Mouse (Mus musculus) hindbrain, embryonic 12.5 days (tissue): ENCODE results near the gene Mypop. TPM values are rescaled to one million over a fixed set of nuclear protein-coding genes. Genes with fewer than 3 reads are reported as not detected.

Source experiments
- ATAC-seq: fragments of 200-750 bp; cut with Nextera tagmentation; 2 replicates; pipeline ENCODE4 v1.8.0; 2017; ENCODE audit warnings: moderate TSS enrichment; ENCODE audit not compliant: low FRiP score
- H3K27ac ChIP-seq: fragments of 300-500 bp; sonication (generic); 2 replicates; pipeline ENCODE4 v1.5.1; 2016; ENCODE audit warnings: mild to moderate bottlenecking
- H3K27me3 ChIP-seq: fragments of 300-500 bp; sonication (generic); 2 replicates; pipeline ENCODE4 v1.6.1; 2016; ENCODE audit warnings: mild to moderate bottlenecking
- H3K36me3 ChIP-seq: fragments of 300-500 bp; sonication (generic); 2 replicates; pipeline ENCODE4 v1.6.1; 2016; ENCODE audit warnings: mild to moderate bottlenecking
- H3K4me1 ChIP-seq: fragments of 300-500 bp; sonication (generic); 2 replicates; pipeline ENCODE4 v1.6.1; 2016
- H3K4me2 ChIP-seq: fragments of 300-500 bp; sonication (generic); replicated peaks from 2 replicates; pipeline ENCODE4 v1.6.1; 2016; ENCODE audit warnings: mild to moderate bottlenecking
- H3K4me3 ChIP-seq: fragments of 300-500 bp; sonication (generic); 2 replicates; pipeline ENCODE4 v1.5.1; 2016; ENCODE audit warnings: mild to moderate bottlenecking
- H3K9ac ChIP-seq: fragments of 300-500 bp; sonication (generic); 2 replicates; pipeline ENCODE4 v1.6.1; 2016; ENCODE audit warnings: mild to moderate bottlenecking, moderate library complexity
- H3K9me3 ChIP-seq: fragments of 300-500 bp; sonication (generic); replicated peaks from 2 replicates; pipeline ENCODE4 v1.6.1; 2016; ENCODE audit warnings: mild to moderate bottlenecking
- WGBS: fragments of 180-500 bp; shearing (Covaris S2); methylation state at CpG from one replicate; pipeline ENCODE4 v1.1.7; 2016; 5-methylcytosine and 5-hydroxymethylcytosine counted together
- polyA plus RNA-seq: library from polyadenylated mRNA; unstranded; fragments of >200 nt; fragmentation: Nextera tagmentation; extraction: Ambion mirVana; gene quantifications from 2 replicates; pipeline ENCODE4 v1.2.1, GENCODE M21; 2016

Mypop gene
- polyA plus RNA-seq, 1 experiment from 2014 or later, result 6.9 TPM

- H3K4me3 ChIP-seq, result peak overlapping the region; percentile 27
- ATAC-seq, result peak; percentile 27
- H3K9ac ChIP-seq, result peak overlapping the region; percentile 54
- H3K36me3 ChIP-seq, result no peaks in the 10 kb centered on the region
- H3K27ac ChIP-seq, result peak overlapping the region; percentile 52; the same call in 1 of the 2 replicates
- peaks cover 28% of the 10 kb centered on the region for H3K27me3 ChIP-seq
- H3K4me2 ChIP-seq, result peak overlapping the region; percentile 51
- peaks cover 64% of the 10 kb centered on the region for H3K4me1 ChIP-seq
- 2% methylated on average over 20 of the region's 20 CpGs for WGBS
- H3K9me3 ChIP-seq, result no peaks in the 10 kb centered on the region
Observed at GRCm38 (mm10) chr7:18962795-18963194, 28.2 kb upstream of the Mypop start.

GRCm38 (mm10) chr7:18963294-18963843, 27.7 kb upstream of the Mypop start:
- Histone ChIP-seq H3K9me3 (no peaks in the 10 kb centered on the region), H3K4me2 (peak overlapping the region; percentile 51), H3K36me3 (no peaks in the 10 kb centered on the region), H3K27ac (no peak overlapping the region), H3K4me1 (peaks cover 58% of the 10 kb centered on the region), H3K27me3 (peaks cover 28% of the 10 kb centered on the region), H3K9ac (no peak overlapping the region), H3K4me3 (peak overlapping the region; percentile 27)
- ATAC-seq, result 0 out of 2 replicates have a peak, but pooled peaks have one; percentile 3
- WGBS, result 2% methylated on average over 19 of the region's 19 CpGs

GRCm38 (mm10) chr7:18965312-18965711, 25.7 kb upstream of the Mypop start:
- WGBS, result 75% methylated on average over 5 of the region's 5 CpGs
- Histone ChIP-seq H3K9ac (no peak overlapping the region), H3K4me2 (no peak overlapping the region), H3K4me1 (peaks cover 45% of the 10 kb centered on the region), H3K27ac (no peak overlapping the region), H3K4me3 (no peak overlapping the region), H3K9me3 (no peaks in the 10 kb centered on the region), H3K27me3 (peaks cover 26% of the 10 kb centered on the region), H3K36me3 (no peaks in the 10 kb centered on the region)
- ATAC-seq, result no peak

GRCm38 (mm10) chr7:18967603-18968002, 23.4 kb upstream of the Mypop start:
- ATAC-seq, result peak; percentile 49
- 6% methylated on average over 8 of the region's 8 CpGs for WGBS
- H3K36me3 ChIP-seq, result no peaks in the 10 kb centered on the region

GRCm38 (mm10) chr7:18970956-18971355, 20.1 kb upstream of the Mypop start:
- WGBS, result 94% methylated on average over 3 of the region's 3 CpGs
- H3K9ac ChIP-seq, result no peak overlapping the region
- no peaks in the 10 kb centered on the region; the same call in 1 of the 2 replicates for H3K9me3 ChIP-seq
- H3K27me3 ChIP-seq, result no peaks in the 10 kb centered on the region
- H3K36me3 ChIP-seq, result no peaks in the 10 kb centered on the region
- no peaks in the 10 kb centered on the region for H3K4me1 ChIP-seq
- H3K27ac ChIP-seq, result no peak overlapping the region
- H3K4me2 ChIP-seq, result no peak overlapping the region
- no peak overlapping the region for H3K4me3 ChIP-seq
- no peak for ATAC-seq

More at GRCm38 (mm10) chr7:18967603-18968002, 23.4 kb upstream of the Mypop start:
- Histone ChIP-seq H3K27me3 (peaks cover 17% of the 10 kb centered on the region), H3K27ac (no peak overlapping the region), H3K4me3 (no peak overlapping the region), H3K9ac (no peak overlapping the region), H3K4me2 (no peak overlapping the region), H3K9me3 (no peaks in the 10 kb centered on the region; the same call in 1 of the 2 replicates), H3K4me1 (peaks cover 22% of the 10 kb centered on the region)

GRCm38 (mm10) chr7:18978381-18978780, 12.7 kb upstream of the Mypop start:
- Histone ChIP-seq H3K9me3 (no peaks in the 10 kb centered on the region), H3K27me3 (no peaks in the 10 kb centered on the region), H3K4me3 (no peak overlapping the region), H3K4me2 (no peak overlapping the region), H3K9ac (no peak overlapping the region), H3K27ac (no peak overlapping the region), H3K36me3 (no peaks in the 10 kb centered on the region), H3K4me1 (no peaks in the 10 kb centered on the region)
- no peak for ATAC-seq
- 86% methylated on average over 9 of the region's 9 CpGs for WGBS

- Histone ChIP-seq H3K27me3 (peaks cover 3% of the 10 kb centered on the region), H3K9ac (no peak overlapping the region), H3K27ac (no peak overlapping the region), H3K4me2 (no peak overlapping the region), H3K4me1 (peaks cover 9% of the 10 kb centered on the region), H3K9me3 (no peaks in the 10 kb centered on the region), H3K4me3 (no peak overlapping the region), H3K36me3 (no peaks in the 10 kb centered on the region)
- ATAC-seq, result no peak
- WGBS, result 78% methylated on average over 2 of the region's 2 CpGs
Observed at GRCm38 (mm10) chr7:18986503-18986902, 4.5 kb upstream of the Mypop start.

- Histone ChIP-seq H3K9me3 (no peaks in the 10 kb centered on the region), H3K4me1 (peaks cover 15% of the 10 kb centered on the region), H3K27ac (no peak within 1 kb of the TSS), H3K9ac (no peak within 1 kb of the TSS), H3K36me3 (no peaks in the 10 kb centered on the region), H3K27me3 (peaks cover 7% of the 10 kb centered on the region), H3K4me3 (no peak within 1 kb of the TSS), H3K4me2 (no peak within 1 kb of the TSS)
- WGBS, result 83% methylated on average over 2 of the region's 2 CpGs
- ATAC-seq, result no peak
Observed at GRCm38 (mm10) chr7:18987100-18987499, 3.9 kb upstream of the Mypop start, which contains the start of gene Nanos2. Nanos2 (plus strand) TSS chr7:18987400.

GRCm38 (mm10) chr7:18987747-18988146, 3.3 kb upstream of the Mypop start:
- Histone ChIP-seq H3K4me2 (no peak overlapping the region), H3K9ac (no peak overlapping the region), H3K36me3 (no peaks in the 10 kb centered on the region), H3K27me3 (peaks cover 14% of the 10 kb centered on the region), H3K27ac (no peak overlapping the region), H3K9me3 (no peaks in the 10 kb centered on the region), H3K4me1 (peaks cover 22% of the 10 kb centered on the region), H3K4me3 (no peak overlapping the region)
- ATAC-seq, result no peak
- WGBS, result 73% methylated on average over 13 of the region's 13 CpGs

- H3K36me3 ChIP-seq, result no peaks in the 10 kb centered on the region
- H3K4me2 ChIP-seq, result no peak overlapping the region
- H3K27me3 ChIP-seq, result peaks cover 22% of the 10 kb centered on the region
- no peak overlapping the region for H3K27ac ChIP-seq
- no peak overlapping the region for H3K9ac ChIP-seq
- ATAC-seq, result no peak
- 70% methylated on average over 6 of the region's 6 CpGs for WGBS
- peaks cover 23% of the 10 kb centered on the region for H3K4me1 ChIP-seq
- no peaks in the 10 kb centered on the region for H3K9me3 ChIP-seq
- H3K4me3 ChIP-seq, result no peak overlapping the region
Observed at GRCm38 (mm10) chr7:18988780-18989179, 2.3 kb upstream of the Mypop start.

GRCm38 (mm10) chr7:18989995-18990394, 1.1 kb upstream of the Mypop start:
- Histone ChIP-seq H3K27me3 (peaks cover 22% of the 10 kb centered on the region), H3K4me2 (peak overlapping the region; percentile 83), H3K4me3 (peak overlapping the region; percentile 52), H3K27ac (peak overlapping the region; percentile 92), H3K9me3 (no peaks in the 10 kb centered on the region), H3K4me1 (peaks cover 23% of the 10 kb centered on the region), H3K36me3 (no peaks in the 10 kb centered on the region), H3K9ac (peak overlapping the region; percentile 71)
- WGBS, result 9% methylated on average over 5 of the region's 5 CpGs
- no peak for ATAC-seq

GRCm38 (mm10) chr7:18991660-18992293, 732 bp downstream of the Mypop start:
- peak overlapping the region; percentile 71 for H3K9ac ChIP-seq
- H3K4me3 ChIP-seq, result peak overlapping the region; percentile 52
- 1% methylated on average over 59 of the region's 59 CpGs for WGBS
- ATAC-seq, result peak; percentile 21
- H3K9me3 ChIP-seq, result no peaks in the 10 kb centered on the region
- peak overlapping the region; percentile 70; the same call in 1 of the 2 replicates for H3K27ac ChIP-seq
- H3K27me3 ChIP-seq, result peaks cover 22% of the 10 kb centered on the region
- H3K36me3 ChIP-seq, result peaks cover 7% of the 10 kb centered on the region
- peaks cover 23% of the 10 kb centered on the region for H3K4me1 ChIP-seq
- peak overlapping the region; percentile 83 for H3K4me2 ChIP-seq

- no peaks in the 10 kb centered on the region for H3K9me3 ChIP-seq
- ATAC-seq, result no peak
- 2% methylated on average over 31 of the region's 31 CpGs for WGBS
- no peak overlapping the region for H3K27ac ChIP-seq
- peaks cover 23% of the 10 kb centered on the region for H3K4me1 ChIP-seq
- peaks cover 7% of the 10 kb centered on the region for H3K36me3 ChIP-seq
- peak overlapping the region; percentile 71 for H3K9ac ChIP-seq
- peak overlapping the region; percentile 52 for H3K4me3 ChIP-seq
- H3K4me2 ChIP-seq, result peak overlapping the region; percentile 83
- peaks cover 21% of the 10 kb centered on the region for H3K27me3 ChIP-seq
Observed at GRCm38 (mm10) chr7:18992294-18992675, 1.2 kb downstream of the Mypop start.
